Mouse (Mus musculus) leukemia stem cell, adult 10-12 weeks (primary cell): Measurements from ENCODE around the gene Ecpas. TPM values are rescaled to one million over a fixed set of nuclear protein-coding genes. Genes with fewer than 3 reads are reported as not detected.

ENCODE experiments used
- polyA plus RNA-seq: library from polyadenylated mRNA; stranded (reverse); fragments of >175 nt; gene quantifications from 2 replicates; pipeline ENCODE4 v1.2.3, GENCODE M21; 2012; ENCODE audit warnings: low replicate concordance

Gene Ecpas
- 28.2 and 55.2 TPM in 2 replicates for polyA plus RNA-seq

DNA sequence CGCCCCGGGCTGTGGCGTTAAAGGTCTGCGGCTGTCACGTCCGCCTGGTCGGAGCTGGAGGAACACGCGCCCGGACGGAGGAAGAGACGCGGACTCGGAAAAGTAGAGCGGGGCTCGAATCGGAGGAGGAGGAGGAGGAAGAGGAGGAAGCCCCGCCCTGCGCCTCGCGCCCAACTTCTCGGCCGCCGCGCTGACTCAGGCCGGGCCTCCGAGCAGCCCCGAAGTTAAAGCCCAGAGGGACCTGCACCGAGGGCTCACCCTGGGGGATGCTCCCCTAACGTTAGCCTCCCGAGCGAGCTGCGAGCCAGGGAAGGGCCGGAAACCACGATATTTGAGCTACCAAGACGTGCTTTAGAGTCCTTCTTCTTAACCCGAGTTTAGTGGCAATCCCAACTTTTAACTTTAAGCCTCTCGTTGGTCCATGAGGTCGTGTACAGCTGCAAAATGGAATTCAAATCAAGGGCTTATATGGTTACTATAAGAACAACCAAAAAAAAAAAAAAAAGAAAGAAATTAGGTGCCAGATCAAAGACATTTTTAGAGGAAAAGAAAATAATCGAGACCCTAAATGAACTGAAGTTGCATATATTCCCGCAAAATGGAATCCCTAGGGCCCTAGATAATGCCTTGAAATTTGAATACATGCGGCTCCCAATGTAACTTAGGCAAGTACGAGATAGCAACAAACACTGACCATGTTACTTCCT, at the start of gene Ecpas:
Ecpas (minus strand) TSS at position 121 of the 707 bp plus-strand sequence.

GRCm38 (mm10) chr4:58943420-58944205, 31.1 kb upstream of the Ecpas start, which contains the start of gene Zkscan16:
Zkscan16 (plus strand) TSS chr4:58943628.

DNA sequence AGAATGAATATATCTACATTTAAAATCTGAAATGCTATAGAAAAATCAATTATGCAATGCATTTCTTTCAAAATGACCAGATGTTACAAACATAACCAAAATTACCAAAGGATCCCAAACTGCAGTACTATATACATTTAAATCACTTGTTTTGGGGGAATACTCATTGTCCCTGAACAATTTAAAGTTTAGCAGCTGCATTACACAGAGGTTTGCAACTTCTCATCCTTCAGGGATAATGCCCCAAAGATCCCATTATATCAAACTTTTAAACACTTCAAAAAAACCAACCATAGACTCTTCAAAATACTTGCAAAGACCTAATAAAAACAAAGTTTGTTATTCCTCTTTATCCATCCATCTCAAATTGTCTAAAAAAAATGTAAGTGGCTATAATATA, 124.9 kb downstream of the Ecpas start, which contains the start of gene Olfr267:
Olfr267 (minus strand) TSS at position 101 of the 400 bp plus-strand sequence.

Other genes starting within 250 kb of the Ecpas start
- gene Olfr267, start 125.0 kb downstream of the Ecpas start, polyA plus RNA-seq, result not detected in 2 replicates
- gene Zkscan16, start 30.9 kb upstream of the Ecpas start, polyA plus RNA-seq, result not detected in 2 replicates
- 0.10 TPM in 1 of 2 replicates, not detected in the other for gene Ptgr1, start 74.4 kb upstream of the Ecpas start, polyA plus RNA-seq
- 2.9 and 4.5 TPM in 2 replicates for gene Dnajc25, start 82.3 kb upstream of the Ecpas start, polyA plus RNA-seq
- gene Gm20503, start 90.5 kb upstream of the Ecpas start, polyA plus RNA-seq, result 2.9 and 4.6 TPM in 2 replicates
- 14.5 and 20.5 TPM in 2 replicates for gene Gng10, start 122.3 kb upstream of the Ecpas start, polyA plus RNA-seq
- gene AI481877, start 226.2 kb upstream of the Ecpas start, polyA plus RNA-seq, result not detected in 2 replicates